Mouse (Mus musculus) neural tube, embryonic 11.5 days (tissue): Measurements from ENCODE around the gene Gpr39. TPM values are rescaled to one million over a fixed set of nuclear protein-coding genes. Genes with fewer than 3 reads are reported as not detected.
"Not testable (repeated sequence)": the region's sequence is repeated elsewhere in the genome, so short reads cannot be mapped to it uniquely, and the experiment has no call there.

Experiments used
- ATAC-seq: fragments of 200-750 bp; cut with Nextera tagmentation; 2 replicates; pipeline ENCODE4 v1.8.0; 2017; ENCODE audit warnings: moderate number of reproducible peaks, mild to moderate bottlenecking, moderate TSS enrichment, moderate library complexity; ENCODE audit not compliant: insufficient read depth, low FRiP score, low TSS enrichment
- DNase-seq: peaks from one replicate; pipeline ENCODE4 v3.0.0-alpha.2; 2015; ENCODE audit warnings: low spot score
- H3K27ac ChIP-seq: fragments of 300-500 bp; sonication (generic); 2 replicates; pipeline ENCODE4 v1.5.1; 2014; ENCODE audit warnings: low read depth, mild to moderate bottlenecking, low read length
- H3K27me3 ChIP-seq: fragments of 300-500 bp; sonication (generic); 2 replicates; pipeline ENCODE4 v1.6.1; 2014; ENCODE audit warnings: mild to moderate bottlenecking, low read length, mixed read lengths; ENCODE audit not compliant: control insufficient read depth, insufficient read depth
- H3K36me3 ChIP-seq: fragments of 300-500 bp; sonication (generic); 2 replicates; pipeline ENCODE4 v1.6.1; 2014; ENCODE audit warnings: mild to moderate bottlenecking, low read length, moderate library complexity, mixed read lengths; ENCODE audit not compliant: control insufficient read depth, insufficient read depth
- H3K4me1 ChIP-seq: fragments of 300-500 bp; sonication (generic); 2 replicates; pipeline ENCODE4 v1.6.1; 2014; ENCODE audit warnings: low read length, mixed read lengths; ENCODE audit not compliant: control insufficient read depth, insufficient read depth
- H3K4me2 ChIP-seq: fragments of 300-500 bp; sonication (generic); 2 replicates; pipeline ENCODE4 v1.6.1; 2014; ENCODE audit warnings: low read depth, mild to moderate bottlenecking, moderate library complexity
- H3K4me3 ChIP-seq: fragments of 300-500 bp; sonication (generic); 2 replicates; pipeline ENCODE4 v1.5.1; 2014; ENCODE audit warnings: low read depth, low read length
- H3K9ac ChIP-seq: fragments of 300-500 bp; sonication (generic); 2 replicates; pipeline ENCODE4 v1.6.1; 2014; ENCODE audit warnings: mild to moderate bottlenecking, low read length
- H3K9me3 ChIP-seq: fragments of 300-500 bp; sonication (generic); 2 replicates; pipeline ENCODE4 v1.6.1; 2016; ENCODE audit warnings: low read length; ENCODE audit not compliant: control insufficient read depth
- WGBS: fragments of 180-500 bp; shearing (Covaris S2); extraction: QIAGEN DNeasy Blood & Tissue Kit; methylation state at CpG from one replicate; pipeline ENCODE4 v1.1.7; 2014; 5-methylcytosine and 5-hydroxymethylcytosine counted together
- polyA plus RNA-seq: library from polyadenylated mRNA; unstranded; fragments of >200 nt; fragmentation: Nextera tagmentation; extraction: Ambion mirVana; gene quantifications from 2 replicates; pipeline ENCODE4 v1.2.1, GENCODE M21; 2014

Gpr39 gene
- polyA plus RNA-seq: not detected in 2 replicates

- Histone ChIP-seq H3K4me3 (no peak within 1 kb of the TSS), H3K27me3 (no peaks in the 10 kb centered on the region), H3K36me3 (no peaks in the 10 kb centered on the region), H3K4me2 (no peak within 1 kb of the TSS), H3K4me1 (no peaks in the 10 kb centered on the region), H3K27ac (no peak within 1 kb of the TSS), H3K9ac (no peak within 1 kb of the TSS), H3K9me3 (no peaks in the 10 kb centered on the region)
- DNase-seq: peak; percentile 12
- WGBS: 42% methylated on average over 15 of the region's 15 CpGs
- no peak; the same call in 1 of the 2 replicates for ATAC-seq
Observed at GRCm38 (mm10) chr1:125676790-125677273, at the start of gene Gpr39. TSS of gene Gpr39 (plus strand) at chr1:125676995.

DNA sequence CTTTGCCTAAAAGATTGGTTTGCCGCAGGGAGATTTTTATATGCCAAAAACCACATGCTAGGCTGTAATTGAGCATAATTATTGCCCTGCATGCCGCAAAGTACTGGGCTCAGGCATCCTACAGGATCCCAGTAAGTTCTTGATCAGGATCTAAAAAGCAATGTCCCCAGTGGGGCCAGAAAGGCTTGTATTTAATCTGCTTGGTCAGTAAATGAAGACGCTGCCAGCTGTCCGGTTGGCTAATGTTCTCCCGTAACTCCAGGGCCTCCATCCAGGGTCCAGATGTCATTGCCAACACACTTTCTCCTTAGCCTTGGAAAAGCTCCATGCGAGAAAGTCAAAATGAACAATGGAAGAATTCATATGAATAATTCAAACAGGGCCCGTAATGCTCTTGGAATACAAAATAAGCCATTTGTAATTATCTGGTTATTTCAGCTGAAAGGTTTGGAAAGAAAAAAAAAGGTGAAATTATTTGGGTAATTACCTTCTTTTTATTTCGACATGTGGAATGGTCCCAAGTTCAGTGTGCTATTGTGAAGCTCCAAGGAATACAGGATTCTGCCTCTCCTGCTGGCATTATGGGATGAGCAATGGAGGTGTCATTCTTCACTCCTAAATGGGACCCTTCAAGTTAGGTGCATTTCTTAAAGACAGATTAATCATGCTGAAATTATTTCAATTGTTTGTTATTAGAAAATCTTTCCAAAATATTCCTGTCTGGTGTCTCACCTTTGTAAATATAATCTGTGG is 37.1 kb upstream of the Gpr39 start:
- ATAC-seq: no peak
- no peak for DNase-seq
- 61% methylated on average over 8 of the region's 8 CpGs for WGBS

DNA sequence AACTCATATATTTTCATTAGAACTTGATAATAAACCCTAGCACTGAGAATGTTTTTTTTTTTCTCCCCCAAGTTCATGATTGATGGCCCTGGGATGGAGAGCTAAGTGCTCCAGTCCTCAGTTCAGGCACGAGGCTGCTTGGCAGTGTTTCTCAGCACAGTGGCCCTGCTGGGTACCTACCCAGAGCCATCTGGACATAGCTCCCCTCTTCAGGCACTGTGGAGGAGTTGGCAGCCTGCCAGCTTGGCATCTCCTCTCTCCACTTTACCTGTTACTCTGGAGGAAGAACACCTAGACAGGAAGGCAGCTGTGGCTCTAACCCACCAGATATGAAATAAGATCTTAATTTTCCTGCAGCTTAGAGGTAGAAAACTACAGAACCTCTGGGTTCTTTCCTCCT is 33.2 kb upstream of the Gpr39 start:
- Histone ChIP-seq H3K4me1 (0 out of 2 replicates have a peak, but pooled peaks cover 3% of the 10 kb centered on the region), H3K9ac (no peak overlapping the region), H3K27ac (no peak overlapping the region), H3K27me3 (no peaks in the 10 kb centered on the region), H3K9me3 (no peaks in the 10 kb centered on the region), H3K4me2 (no peak overlapping the region), H3K4me3 (no peak overlapping the region), H3K36me3 (no peaks in the 10 kb centered on the region)
- DNase-seq (no peak), ATAC-seq (no peak)
- WGBS: 47% methylated on average over 1 of the region's 1 CpGs

More for the DNA sequence above, 37.1 kb upstream of the Gpr39 start:
- H3K27ac ChIP-seq: no peak overlapping the region
- H3K4me1 ChIP-seq: 0 out of 2 replicates have a peak, but pooled peaks cover 3% of the 10 kb centered on the region
- H3K36me3 ChIP-seq: no peaks in the 10 kb centered on the region
- no peaks in the 10 kb centered on the region for H3K27me3 ChIP-seq
- no peak overlapping the region for H3K4me2 ChIP-seq
- H3K4me3 ChIP-seq: no peak overlapping the region
- H3K9ac ChIP-seq: no peak overlapping the region
- H3K9me3 ChIP-seq: no peaks in the 10 kb centered on the region

DNA sequence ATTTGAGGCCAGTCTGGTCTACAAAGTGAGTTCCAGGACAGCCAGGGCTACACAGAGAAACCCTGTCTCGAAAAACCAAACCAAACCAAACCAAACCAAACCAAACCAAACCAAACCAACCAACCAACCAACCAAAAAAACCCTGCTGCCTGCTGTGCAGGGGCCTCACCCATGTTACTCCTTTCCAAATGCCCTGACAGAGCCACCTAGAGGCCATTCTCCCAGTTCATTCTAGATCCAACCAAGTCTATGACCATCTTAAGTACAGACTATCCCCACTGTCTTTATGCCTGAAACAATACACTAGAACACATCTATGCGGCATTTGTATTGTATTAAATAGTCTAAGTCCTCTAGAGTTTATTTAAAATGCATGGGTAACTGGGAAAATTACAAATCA is 30.0 kb upstream of the Gpr39 start:
- WGBS: 90% methylated on average over 2 of the region's 2 CpGs
- H3K36me3 ChIP-seq: not testable (repeated sequence)

DNA sequence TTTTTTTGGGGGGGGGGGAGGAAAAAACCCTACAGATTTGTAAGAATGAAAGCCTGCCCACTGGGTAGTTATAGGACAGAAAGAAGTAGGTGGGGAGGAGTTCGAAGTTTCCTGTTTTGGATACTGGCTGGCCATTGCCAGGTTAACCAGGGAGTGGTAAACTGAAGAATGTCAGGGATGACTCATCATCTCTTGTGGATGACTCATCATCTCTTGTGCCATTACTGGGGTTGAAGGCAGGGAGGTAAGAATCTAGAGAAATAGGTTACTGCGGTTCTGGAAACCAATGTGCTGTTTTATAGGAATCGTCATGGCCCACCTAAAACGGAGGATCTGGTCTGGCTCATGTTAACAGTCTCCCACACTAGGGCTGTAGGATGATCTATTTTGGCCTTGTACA is 28.8 kb upstream of the Gpr39 start:
- H3K9me3 ChIP-seq: no peaks in the 10 kb centered on the region
- no peak for ATAC-seq
- H3K4me2 ChIP-seq: no peak overlapping the region
- no peak overlapping the region for H3K27ac ChIP-seq
- H3K4me3 ChIP-seq: no peak overlapping the region
- H3K36me3 ChIP-seq: no peaks in the 10 kb centered on the region
- H3K27me3 ChIP-seq: no peaks in the 10 kb centered on the region
- 96% methylated on average over 4 of the region's 4 CpGs for WGBS
- H3K4me1 ChIP-seq: no peaks in the 10 kb centered on the region
- H3K9ac ChIP-seq: no peak overlapping the region
- DNase-seq: no peak

More for the DNA sequence above, 30.0 kb upstream of the Gpr39 start:
- not testable (repeated sequence) for H3K4me1 ChIP-seq, H3K27ac ChIP-seq, H3K4me2 ChIP-seq, H3K27me3 ChIP-seq, H3K9me3 ChIP-seq, H3K9ac ChIP-seq, ATAC-seq, H3K4me3 ChIP-seq, DNase-seq

- Histone ChIP-seq H3K9ac (no peak overlapping the region), H3K27me3 (no peaks in the 10 kb centered on the region), H3K4me2 (no peak overlapping the region), H3K4me1 (no peaks in the 10 kb centered on the region), H3K36me3 (no peaks in the 10 kb centered on the region), H3K9me3 (no peaks in the 10 kb centered on the region), H3K27ac (no peak overlapping the region), H3K4me3 (no peak overlapping the region)
- 95% methylated on average over 3 of the region's 3 CpGs for WGBS
- ATAC-seq (no peak), DNase-seq (no peak)
Observed at GRCm38 (mm10) chr1:125649056-125649455, 27.7 kb upstream of the Gpr39 start.

DNA sequence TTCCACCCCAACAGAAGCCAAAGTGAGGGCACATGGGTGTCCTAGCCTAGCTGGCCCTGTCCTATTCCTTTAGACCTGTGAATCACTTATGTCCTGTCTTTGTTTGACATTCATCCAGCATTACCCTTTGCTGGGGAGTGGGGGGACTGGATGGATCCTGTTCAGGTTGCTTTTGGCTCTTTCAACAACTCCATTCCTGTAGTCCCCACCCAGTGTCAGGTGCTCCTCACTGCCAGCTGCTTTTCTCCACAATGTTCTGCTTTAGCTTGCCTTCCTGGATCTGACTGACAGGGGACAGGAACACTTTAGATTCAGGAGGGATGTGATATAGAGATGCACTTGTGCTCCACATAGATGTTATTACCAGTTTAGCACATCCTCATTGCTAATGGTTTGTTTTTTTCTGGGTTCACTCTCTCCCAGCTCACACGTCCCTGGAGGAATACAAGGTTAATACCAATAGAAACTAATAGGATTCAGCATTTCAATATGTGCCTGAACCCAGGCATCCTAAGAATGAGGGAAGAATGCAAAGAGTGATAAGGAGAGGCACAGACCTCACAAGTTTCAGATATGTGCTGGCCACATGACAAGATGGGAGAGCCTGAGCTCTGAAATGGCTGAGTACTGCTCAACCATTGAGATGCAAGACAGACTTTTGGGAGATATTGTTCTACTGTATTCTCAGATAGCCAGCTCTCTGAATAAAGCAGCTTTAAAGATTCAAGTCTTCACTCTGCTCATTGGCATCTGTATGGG is 23.8 kb upstream of the Gpr39 start:
- no peak overlapping the region for H3K4me3 ChIP-seq
- ATAC-seq: no peak
- H3K4me1 ChIP-seq: no peaks in the 10 kb centered on the region
- no peaks in the 10 kb centered on the region for H3K36me3 ChIP-seq
- no peaks in the 10 kb centered on the region for H3K9me3 ChIP-seq
- H3K27ac ChIP-seq: no peak overlapping the region
- no peak overlapping the region for H3K9ac ChIP-seq
- no peak for DNase-seq
- WGBS: 75% methylated on average over 1 of the region's 1 CpGs
- no peak overlapping the region for H3K4me2 ChIP-seq
- no peaks in the 10 kb centered on the region for H3K27me3 ChIP-seq

GRCm38 (mm10) chr1:125657416-125657815 is 19.4 kb upstream of the Gpr39 start:
- DNase-seq (no peak), ATAC-seq (no peak)
- Histone ChIP-seq H3K4me2 (no peak overlapping the region), H3K27me3 (no peaks in the 10 kb centered on the region), H3K4me1 (no peaks in the 10 kb centered on the region), H3K4me3 (no peak overlapping the region), H3K27ac (no peak overlapping the region), H3K9me3 (no peaks in the 10 kb centered on the region), H3K36me3 (no peaks in the 10 kb centered on the region), H3K9ac (no peak overlapping the region)
- WGBS: 89% methylated on average over 5 of the region's 5 CpGs
